Mouse (Mus musculus) forebrain, embryonic 16.5 days (tissue): ENCODE measurements around the gene Srp9. TPM values are rescaled to one million over a fixed set of nuclear protein-coding genes. Genes with fewer than 3 reads are reported as not detected.
"Not testable (repeated sequence)": the region's sequence is repeated elsewhere in the genome, so short reads cannot be mapped to it uniquely, and the experiment has no call there.

ENCODE experiments used
- ATAC-seq: fragments of 200-750 bp; cut with Nextera tagmentation; 2 replicates; pipeline ENCODE4 v1.8.0; 2017; ENCODE audit warnings: mild to moderate bottlenecking, moderate library complexity
- H3K27ac ChIP-seq: fragments of 300-500 bp; sonication (generic); 2 replicates; pipeline ENCODE4 v1.5.1; 2014; ENCODE audit warnings: low read length, control low read depth
- H3K27me3 ChIP-seq: fragments of 300-500 bp; sonication (generic); replicated peaks from 2 replicates; pipeline ENCODE4 v1.6.1; 2014; ENCODE audit warnings: low read length; ENCODE audit not compliant: control insufficient read depth, insufficient read depth
- H3K36me3 ChIP-seq: fragments of 300-500 bp; sonication (generic); 2 replicates; pipeline ENCODE4 v1.6.1; 2014; ENCODE audit not compliant: control insufficient read depth, insufficient read depth
- H3K4me1 ChIP-seq: fragments of 300-500 bp; sonication (generic); replicated peaks from 2 replicates; pipeline ENCODE4 v1.6.1; 2014; ENCODE audit warnings: low read length; ENCODE audit not compliant: control insufficient read depth, insufficient read depth
- H3K4me2 ChIP-seq: fragments of 300-500 bp; sonication (generic); 2 replicates; pipeline ENCODE4 v1.6.1; 2014; ENCODE audit warnings: mild to moderate bottlenecking, low read length, control low read depth
- H3K4me3 ChIP-seq: fragments of 300-500 bp; sonication (generic); replicated peaks from 2 replicates; pipeline ENCODE4 v1.5.1; 2014; ENCODE audit warnings: mild to moderate bottlenecking, low read length, control low read depth
- H3K9ac ChIP-seq: fragments of 300-500 bp; sonication (generic); replicated peaks from 2 replicates; pipeline ENCODE4 v1.6.1; 2014; ENCODE audit warnings: low read depth, low read length, control low read depth
- H3K9me3 ChIP-seq: fragments of 300-500 bp; sonication (generic); 2 replicates; pipeline ENCODE4 v1.6.1; 2016; ENCODE audit warnings: low read length; ENCODE audit not compliant: control insufficient read depth
- WGBS: fragments of 180-500 bp; shearing (Covaris S2); extraction: QIAGEN DNeasy Blood & Tissue Kit; methylation state at CpG from one replicate; pipeline ENCODE4 v1.1.7; 2014; 5-methylcytosine and 5-hydroxymethylcytosine counted together
- polyA plus RNA-seq: library from polyadenylated mRNA; unstranded; fragments of >200 nt; fragmentation: Nextera tagmentation; extraction: Ambion mirVana; gene quantifications from 2 replicates; pipeline ENCODE4 v1.2.1, GENCODE M21; 2015

Srp9 gene
- polyA plus RNA-seq, 1 experiment from 2014 or later, result 125 TPM

- H3K4me3 ChIP-seq, result no peak overlapping the region
- H3K9ac ChIP-seq, result no peak overlapping the region
- H3K36me3 ChIP-seq, result no peaks in the 10 kb centered on the region
- ATAC-seq, result no peak
- 97% methylated on average over 2 of the region's 2 CpGs for WGBS
- H3K4me1 ChIP-seq, result no peaks in the 10 kb centered on the region
- no peaks in the 10 kb centered on the region for H3K9me3 ChIP-seq
- H3K27ac ChIP-seq, result no peak overlapping the region
- no peaks in the 10 kb centered on the region for H3K27me3 ChIP-seq
- no peak overlapping the region for H3K4me2 ChIP-seq
These were observed 25.4 kb downstream of the Srp9 start for GRCm38 (mm10) chr1:182149966-182150365.

DNA sequence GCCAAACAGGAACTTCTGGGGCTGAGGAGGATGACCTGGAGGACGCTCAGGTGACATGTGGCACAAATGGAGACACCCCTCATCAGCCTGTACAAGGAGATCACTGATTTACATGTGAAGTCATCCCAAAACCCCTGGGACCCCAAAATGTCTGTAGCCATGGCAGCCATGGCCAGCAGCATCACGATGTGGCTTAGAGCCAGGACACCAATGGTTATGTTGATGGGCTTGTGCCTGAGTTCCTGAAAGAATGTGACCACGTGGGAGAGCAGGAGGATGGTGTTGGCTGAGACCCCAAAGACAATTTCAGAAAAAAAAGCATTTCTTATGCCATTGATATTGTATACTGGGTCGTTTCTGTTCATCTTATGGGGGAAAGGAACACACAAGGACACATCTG lies 33.2 kb downstream of the Srp9 start:
- Histone ChIP-seq H3K9ac (no peak overlapping the region), H3K4me2 (no peak overlapping the region), H3K4me1 (no peaks in the 10 kb centered on the region), H3K9me3 (no peaks in the 10 kb centered on the region), H3K4me3 (no peak overlapping the region), H3K27ac (no peak overlapping the region), H3K27me3 (no peaks in the 10 kb centered on the region), H3K36me3 (no peaks in the 10 kb centered on the region)
- 64% methylated on average over 4 of the region's 4 CpGs for WGBS
- no peak for ATAC-seq

DNA sequence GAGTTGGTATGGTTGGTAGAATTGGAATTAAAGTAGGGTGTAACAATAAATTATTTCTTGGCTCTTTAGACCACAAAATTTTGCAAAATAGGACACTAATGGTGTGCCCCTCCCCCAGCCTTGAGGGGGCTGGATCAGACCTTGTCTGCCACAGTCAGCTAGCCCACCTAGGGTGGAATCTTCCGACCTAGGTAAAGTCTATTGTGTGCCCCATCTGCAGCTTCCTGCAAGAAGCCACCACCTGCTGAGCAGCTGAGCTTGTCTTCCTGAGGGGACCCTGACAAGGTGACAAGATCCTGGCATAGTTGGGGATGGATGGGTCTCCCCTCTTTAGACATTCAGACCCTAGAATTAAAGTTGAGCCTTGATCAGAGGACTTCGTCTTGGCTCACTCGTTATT lies 35.0 kb downstream of the Srp9 start:
- Histone ChIP-seq H3K4me1 (no peaks in the 10 kb centered on the region), H3K27me3 (no peaks in the 10 kb centered on the region), H3K9ac (no peak overlapping the region), H3K4me3 (no peak overlapping the region), H3K27ac (no peak overlapping the region), H3K36me3 (no peaks in the 10 kb centered on the region), H3K9me3 (no peaks in the 10 kb centered on the region), H3K4me2 (no peak overlapping the region)
- ATAC-seq, result no peak
- WGBS, result 75% methylated on average over 3 of the region's 3 CpGs

- Histone ChIP-seq H3K36me3 (no peaks in the 10 kb centered on the region), H3K27ac (no peak overlapping the region), H3K4me1 (no peaks in the 10 kb centered on the region), H3K4me3 (no peak overlapping the region), H3K9ac (no peak overlapping the region), H3K27me3 (no peaks in the 10 kb centered on the region), H3K4me2 (no peak overlapping the region), H3K9me3 (no peaks in the 10 kb centered on the region)
- no peak for ATAC-seq
- WGBS, result 38% methylated on average over 5 of the region's 5 CpGs
These were observed 38.4 kb downstream of the Srp9 start for GRCm38 (mm10) chr1:182162951-182163350.

GRCm38 (mm10) chr1:182164386-182164785 lies 39.8 kb downstream of the Srp9 start, which contains the start of gene Vmn1r1:
Vmn1r1 (minus strand) TSS chr1:182164486.
- Histone ChIP-seq H3K36me3 (no peaks in the 10 kb centered on the region), H3K4me1 (no peaks in the 10 kb centered on the region), H3K27me3 (no peaks in the 10 kb centered on the region), H3K9ac (no peak within 1 kb of the TSS), H3K4me2 (no peak within 1 kb of the TSS), H3K9me3 (no peaks in the 10 kb centered on the region), H3K4me3 (no peak within 1 kb of the TSS), H3K27ac (no peak within 1 kb of the TSS)
- no peak for ATAC-seq
- 86% methylated on average over 7 of the region's 7 CpGs for WGBS

DNA sequence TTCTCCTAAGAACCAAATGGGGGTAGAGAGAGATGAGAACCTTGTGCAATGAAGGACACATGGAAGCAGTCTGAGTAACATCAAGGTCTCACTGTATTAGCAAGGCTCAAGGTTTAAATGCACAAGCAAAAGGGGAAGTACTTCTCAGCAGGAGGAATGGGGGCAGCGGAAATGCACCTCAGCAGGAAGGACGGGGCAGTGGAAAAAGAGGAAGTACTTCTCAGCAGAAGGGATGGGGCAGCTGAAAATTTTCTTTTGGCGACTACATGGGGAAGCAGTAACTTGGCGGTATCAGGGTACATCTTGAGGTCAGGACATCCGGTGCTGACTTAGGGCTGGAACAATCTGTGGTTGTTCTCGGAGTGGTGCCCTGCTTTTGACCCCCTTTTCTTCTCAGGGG lies 45.7 kb downstream of the Srp9 start:
- H3K9me3 ChIP-seq, H3K27ac ChIP-seq, H3K4me3 ChIP-seq, H3K4me1 ChIP-seq, ATAC-seq, H3K9ac ChIP-seq, H3K36me3 ChIP-seq, H3K27me3 ChIP-seq, H3K4me2 ChIP-seq: not testable (repeated sequence)
- 94% methylated on average over 6 of the region's 6 CpGs for WGBS

DNA sequence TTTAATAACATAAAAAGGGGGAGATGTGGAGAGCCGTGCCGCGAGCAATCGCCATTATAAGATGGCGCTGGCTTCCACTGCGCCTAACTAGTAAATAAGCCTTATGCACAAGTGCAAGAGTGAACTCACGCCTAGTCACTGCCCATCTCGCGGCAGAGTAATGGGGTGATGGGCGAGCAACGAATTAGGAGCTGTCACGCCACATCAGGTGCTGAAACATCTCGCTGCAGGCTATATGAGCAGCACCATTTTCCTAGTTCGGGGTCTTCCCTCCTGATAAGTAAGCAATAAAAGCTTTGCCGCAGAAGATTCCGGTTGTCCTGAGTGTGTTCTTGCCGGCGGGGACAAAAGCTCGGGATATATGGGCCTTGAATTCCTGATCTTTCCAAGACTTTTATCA lies 52.4 kb downstream of the Srp9 start:
- WGBS, result 90% methylated on average over 19 of the region's 19 CpGs

DNA sequence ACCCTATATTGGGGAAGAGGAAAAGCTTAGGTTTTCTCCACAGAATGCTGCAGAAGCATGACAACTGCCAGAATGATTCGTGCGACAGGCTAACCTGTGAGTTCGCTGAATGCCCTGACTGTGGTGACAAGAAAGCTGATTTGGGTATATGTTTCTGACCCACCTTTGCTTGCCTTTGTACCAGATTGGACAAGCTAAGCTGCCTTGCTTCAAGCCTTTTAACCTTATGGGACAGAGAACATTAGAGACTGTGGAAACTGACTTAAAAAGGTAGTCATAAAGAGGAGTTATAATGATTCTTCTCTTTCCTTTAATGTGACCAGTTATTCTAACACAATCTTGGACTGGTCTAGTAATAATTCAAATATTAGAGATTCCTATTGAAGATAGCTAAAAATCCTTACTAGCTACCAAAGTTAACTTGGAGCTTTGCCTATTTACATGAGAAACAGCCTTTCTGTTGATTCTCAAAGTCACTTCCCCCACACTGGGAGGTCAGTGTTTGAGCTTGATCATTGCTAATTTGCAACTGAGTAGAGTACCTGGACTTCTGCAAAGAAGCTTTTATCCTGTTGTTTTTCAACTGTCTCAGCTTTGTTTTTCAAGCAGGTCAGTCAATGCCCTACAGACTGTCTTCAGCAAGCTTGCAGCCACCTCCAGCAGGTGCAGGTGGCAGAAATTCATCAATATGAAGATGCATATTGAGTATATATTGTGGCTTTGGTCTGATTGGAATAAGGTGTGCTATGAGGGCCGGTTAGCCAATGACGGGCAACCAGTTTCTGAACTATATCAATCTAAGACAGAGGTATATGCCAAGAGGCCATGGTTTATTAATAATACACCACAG lies 57.1 kb downstream of the Srp9 start:
- H3K36me3 ChIP-seq, result no peaks in the 10 kb centered on the region
- H3K9me3 ChIP-seq, result no peaks in the 10 kb centered on the region
- no peak overlapping the region for H3K4me3 ChIP-seq
- H3K4me2 ChIP-seq, result no peak overlapping the region
- no peak overlapping the region for H3K27ac ChIP-seq
- 65% methylated on average over 5 of the region's 5 CpGs for whole genome bisulfite sequencing
- H3K27me3 ChIP-seq, result no peaks in the 10 kb centered on the region
- H3K4me1 ChIP-seq, result no peaks in the 10 kb centered on the region
- ATAC-seq, result no peak
- no peak overlapping the region for H3K9ac ChIP-seq

More for the DNA sequence above, 52.4 kb downstream of the Srp9 start:
- not testable (repeated sequence) for H3K4me2 ChIP-seq, H3K9ac ChIP-seq, H3K36me3 ChIP-seq, H3K4me3 ChIP-seq, ATAC-seq, H3K9me3 ChIP-seq, H3K27me3 ChIP-seq, H3K4me1 ChIP-seq, H3K27ac ChIP-seq
